Mouse (Mus musculus) thymus, postnatal 14 days (tissue): Measurements from ENCODE around the gene Fhl2.
"Not testable (repeated sequence)": the region's sequence is repeated elsewhere in the genome, so short reads cannot be mapped to it uniquely, and the experiment has no call there.

Experiments used
- DNase-seq: peaks from one replicate; pipeline ENCODE4 v3.0.0; 2021

Fhl2 gene

GRCm38 (mm10) chr1:43145388-43145787 is 51.4 kb downstream of the Fhl2 start:
- no peak for DNase-seq

DNA sequence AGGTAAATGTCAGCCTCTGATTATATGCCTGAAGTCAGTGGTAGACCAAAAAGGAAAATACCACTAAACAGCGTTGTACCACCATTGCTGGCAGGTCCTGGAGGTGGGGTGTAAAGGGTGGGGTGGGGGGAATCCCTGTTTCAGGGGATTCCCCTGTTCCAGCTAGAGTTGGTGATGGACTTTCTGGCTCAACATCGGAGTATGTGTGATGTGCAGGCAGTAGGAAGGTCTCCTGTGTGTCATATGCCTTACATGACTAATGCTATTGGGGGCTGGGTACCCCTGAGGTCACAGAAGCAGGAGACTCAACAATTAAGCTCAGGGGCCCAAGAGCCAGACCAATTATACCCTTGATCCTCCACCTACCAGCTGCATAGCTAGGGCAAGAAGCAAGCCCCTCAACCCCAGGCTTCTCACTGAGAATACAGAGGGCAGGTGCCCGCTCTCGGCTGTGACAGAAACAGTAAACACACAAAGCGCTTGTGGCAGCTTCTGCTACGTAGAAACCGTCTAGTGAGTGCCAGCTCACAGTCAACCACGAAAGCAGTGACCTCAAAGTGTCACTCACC is 52.4 kb downstream of the Fhl2 start:
- no peak for DNase-seq

DNA sequence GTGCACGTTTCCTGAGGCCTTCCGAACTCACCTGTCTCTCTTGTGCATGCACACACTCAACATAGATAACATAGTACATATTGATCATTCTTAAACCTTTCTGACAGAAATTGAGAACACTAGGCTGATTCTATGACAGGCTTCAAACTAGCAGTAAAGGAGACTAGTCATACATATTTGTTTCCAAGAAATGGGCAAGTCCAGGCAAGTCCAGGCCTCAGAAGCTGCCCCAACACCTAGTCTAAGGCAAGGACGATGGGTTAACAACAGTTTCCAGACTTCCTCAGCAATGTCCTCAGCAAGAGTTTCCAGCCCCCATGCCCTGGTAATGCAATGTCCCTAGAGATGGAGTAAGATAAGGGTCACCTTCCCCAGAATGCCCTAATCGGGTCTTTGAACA is 53.0 kb downstream of the Fhl2 start:
- DNase-seq = no peak

DNA sequence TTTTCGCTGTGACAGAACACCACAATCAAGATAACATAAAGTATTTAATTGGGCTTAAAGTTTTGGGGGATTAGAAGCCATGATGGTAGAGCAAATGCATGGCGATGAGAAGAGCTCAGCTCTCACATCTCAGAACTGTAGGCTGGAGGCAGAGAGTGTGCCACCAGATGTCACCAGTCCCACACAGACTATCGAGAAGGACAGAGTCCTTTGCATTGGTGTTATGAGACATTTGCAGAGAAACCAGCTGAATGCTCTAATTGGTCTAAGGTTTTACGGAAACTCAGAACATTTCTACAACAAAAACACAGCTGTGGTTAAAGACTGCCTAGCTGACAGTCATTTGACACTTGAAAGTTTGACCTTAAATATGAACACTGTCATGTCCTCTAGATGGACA is 53.5 kb downstream of the Fhl2 start:
- DNase-seq = peak; percentile 18

GRCm38 (mm10) chr1:43142849-43143248 is 53.9 kb downstream of the Fhl2 start:
- DNase-seq = no peak

GRCm38 (mm10) chr1:43141555-43141961 is 55.2 kb downstream of the Fhl2 start:
- no peak for DNase-seq

DNA sequence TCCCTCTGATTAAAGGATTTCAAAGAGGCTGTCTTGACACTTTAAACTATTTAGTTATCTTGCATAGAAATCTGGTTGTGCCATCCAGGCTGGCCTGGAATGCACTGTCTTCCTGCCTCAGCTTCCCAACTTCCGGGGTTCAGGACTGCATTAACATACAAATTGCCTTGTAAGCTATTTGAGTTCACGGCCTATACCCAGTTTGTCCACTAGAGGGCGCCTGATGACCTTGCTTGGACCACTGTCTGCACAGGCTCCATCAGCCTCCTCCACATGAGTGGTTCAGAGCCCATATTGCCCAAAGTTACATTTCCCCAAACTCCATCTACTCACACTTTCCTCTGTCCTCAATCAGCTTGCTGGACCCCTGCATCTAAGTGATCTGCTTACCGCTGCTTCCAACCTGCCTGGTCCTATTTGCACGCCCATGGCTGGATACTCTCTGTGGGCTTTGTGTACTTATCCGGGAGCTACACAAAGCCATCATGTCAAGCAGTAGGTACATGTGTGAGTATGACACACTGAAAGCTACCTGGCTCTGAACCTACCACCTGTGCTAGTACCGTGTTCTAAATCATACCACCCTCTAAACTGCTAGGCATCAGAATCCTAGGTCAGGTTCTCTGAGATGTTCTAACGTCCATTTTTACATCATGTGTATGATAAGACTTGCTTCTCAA is 57.1 kb downstream of the Fhl2 start:
- DNase-seq = peak; percentile 88

GRCm38 (mm10) chr1:43138268-43138812 is 58.4 kb downstream of the Fhl2 start:
- no peak for DNase-seq

DNA sequence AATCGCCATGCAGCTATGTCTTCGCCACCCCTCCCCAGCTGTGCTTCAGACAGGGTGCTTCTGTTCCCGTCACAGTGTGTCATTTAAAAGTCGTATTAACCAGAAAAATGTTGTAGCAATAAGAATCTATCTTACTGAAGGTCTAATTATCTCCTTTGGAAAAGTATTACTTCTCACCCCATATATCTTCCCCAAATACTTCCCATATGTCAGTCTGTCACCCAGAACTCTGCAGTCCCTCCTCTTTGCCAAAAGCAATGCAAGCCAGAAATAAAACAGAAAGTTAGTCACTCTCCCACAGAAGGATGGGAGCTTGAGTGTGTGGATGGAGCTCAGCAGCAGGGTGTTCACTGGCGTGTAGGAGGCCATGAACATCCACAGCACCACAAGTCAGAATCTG is 59.5 kb downstream of the Fhl2 start:
- no peak for DNase-seq

DNA sequence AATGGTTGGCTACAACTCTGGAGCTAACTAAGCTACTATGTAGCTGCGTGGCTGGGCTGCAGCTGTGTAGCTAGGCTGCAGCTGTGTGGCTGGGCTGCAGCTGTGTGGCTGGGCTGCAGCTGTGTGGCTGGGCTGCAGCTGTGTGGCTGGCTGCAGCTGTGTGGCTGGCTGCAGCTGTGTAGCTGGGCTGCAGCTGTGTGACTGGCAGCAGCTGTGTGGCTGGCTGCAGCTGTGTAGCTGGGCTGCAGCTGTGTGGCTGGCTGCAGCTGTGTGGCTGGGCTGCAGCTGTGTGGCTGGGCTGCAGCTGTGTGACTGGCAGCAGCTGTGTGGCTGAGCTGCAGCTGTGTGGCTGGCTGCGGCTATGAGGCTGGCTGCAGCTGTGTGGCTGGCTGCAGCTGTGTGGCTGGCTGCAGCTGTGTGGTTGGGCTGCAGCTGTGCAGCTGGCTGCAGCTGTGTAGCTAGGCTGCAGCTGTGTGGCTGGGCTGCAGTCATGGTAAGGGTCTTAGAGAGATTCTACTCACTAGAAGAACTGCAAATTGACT is 60.2 kb downstream of the Fhl2 start:
- DNase-seq = not testable (repeated sequence)

- DNase-seq = no peak
Measured at GRCm38 (mm10) chr1:43131591-43131990, 65.2 kb downstream of the Fhl2 start.

GRCm38 (mm10) chr1:43130219-43130981 is 66.4 kb downstream of the Fhl2 start:
- DNase-seq = no peak

DNA sequence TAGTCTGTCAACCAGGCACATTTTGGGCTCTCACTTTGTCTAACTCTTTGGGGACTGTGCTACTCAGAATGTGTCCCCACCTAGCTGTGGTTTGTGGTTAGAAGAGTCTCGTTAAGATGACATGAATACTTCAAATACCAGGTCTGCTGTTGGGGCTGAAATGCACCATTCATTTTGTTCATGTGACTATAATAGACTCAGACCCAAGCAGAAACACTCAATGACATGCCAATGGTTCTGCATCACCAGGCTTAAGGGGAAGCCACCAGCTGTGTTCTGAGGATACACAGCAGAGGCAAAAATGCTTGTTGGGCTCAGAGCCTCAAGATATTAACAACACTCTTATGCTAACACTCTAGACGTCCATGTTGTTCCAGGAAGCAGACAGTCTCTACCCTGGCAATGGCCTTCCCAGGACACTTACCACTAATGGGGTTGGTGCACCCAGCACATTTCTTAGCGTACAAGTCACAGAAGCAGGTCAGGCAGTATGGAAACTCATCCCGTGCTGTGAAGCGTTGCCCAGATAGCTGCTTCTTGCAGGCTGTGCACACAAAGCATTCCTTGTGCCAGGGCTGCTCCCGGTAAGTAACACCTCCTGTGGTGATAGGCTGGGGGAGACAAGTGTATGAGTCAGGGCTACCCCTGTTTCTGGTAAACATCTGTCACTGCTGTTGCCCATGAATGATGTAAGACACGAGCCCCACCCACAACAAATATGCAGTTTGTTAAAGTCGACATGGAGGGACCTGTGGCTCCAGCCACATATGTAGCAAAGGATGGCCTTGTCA is 68.8 kb downstream of the Fhl2 start:
- no peak for DNase-seq

GRCm38 (mm10) chr1:43127196-43127595 is 69.6 kb downstream of the Fhl2 start:
- DNase-seq = no peak

DNA sequence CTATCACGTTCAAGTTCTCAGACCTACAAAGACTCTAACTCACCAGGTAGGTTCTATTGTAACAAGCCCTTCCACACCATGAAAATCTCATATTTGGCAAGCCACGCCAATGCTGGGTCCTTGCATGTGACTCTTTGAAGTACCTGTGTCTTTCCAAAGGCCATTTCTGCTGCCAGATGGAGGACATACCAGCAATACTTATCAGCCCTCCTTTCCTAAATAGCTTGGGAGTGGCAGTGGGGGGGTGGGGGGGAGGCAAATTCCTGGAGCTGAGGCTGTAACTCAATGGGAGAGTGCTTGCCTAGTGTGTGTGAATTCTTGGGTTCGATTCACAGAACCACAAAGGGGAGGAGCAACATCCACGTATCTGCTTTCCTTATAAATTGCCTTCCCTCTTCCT is 72.1 kb downstream of the Fhl2 start:
- no peak for DNase-seq

DNA sequence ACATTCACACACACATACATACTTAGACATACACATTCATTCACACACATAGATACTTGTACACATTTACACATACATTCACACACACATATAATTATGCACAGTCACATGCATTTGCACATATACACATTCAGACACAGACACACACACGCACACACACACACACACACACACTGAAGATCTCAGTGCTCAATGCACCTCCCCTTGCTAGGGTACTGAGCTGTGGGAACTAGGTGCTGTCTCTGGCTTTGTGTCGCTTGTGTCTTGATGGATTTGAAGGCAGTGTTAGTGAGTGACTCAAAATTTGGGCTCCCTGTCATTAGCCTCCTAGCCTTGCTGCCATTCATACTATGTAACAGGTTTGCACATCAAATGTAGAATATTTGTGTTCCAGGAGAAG is 74.2 kb downstream of the Fhl2 start:
- DNase-seq = no peak

DNA sequence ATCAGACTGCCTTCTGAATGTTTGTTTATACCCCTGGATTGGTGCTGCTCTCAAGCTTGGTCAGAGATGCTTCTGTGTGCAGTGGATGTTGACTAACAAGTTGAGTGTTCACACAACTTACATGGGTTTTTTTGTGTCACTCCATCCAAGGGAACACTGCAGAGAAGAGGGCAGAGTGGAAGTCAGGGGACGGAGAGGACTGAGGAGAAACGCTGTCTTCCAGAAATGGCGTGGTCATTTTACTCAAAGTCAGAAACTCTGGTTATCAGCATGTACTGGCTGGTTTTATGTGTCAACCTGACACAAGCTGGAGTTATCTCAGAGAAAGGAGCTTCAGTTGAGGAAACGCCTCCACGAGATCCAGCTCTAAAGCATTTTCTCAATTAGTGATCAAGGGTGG is 75.8 kb downstream of the Fhl2 start:
- no peak for DNase-seq

- DNase-seq = no peak
Measured at GRCm38 (mm10) chr1:43117435-43117834, 79.3 kb downstream of the Fhl2 start.

DNA sequence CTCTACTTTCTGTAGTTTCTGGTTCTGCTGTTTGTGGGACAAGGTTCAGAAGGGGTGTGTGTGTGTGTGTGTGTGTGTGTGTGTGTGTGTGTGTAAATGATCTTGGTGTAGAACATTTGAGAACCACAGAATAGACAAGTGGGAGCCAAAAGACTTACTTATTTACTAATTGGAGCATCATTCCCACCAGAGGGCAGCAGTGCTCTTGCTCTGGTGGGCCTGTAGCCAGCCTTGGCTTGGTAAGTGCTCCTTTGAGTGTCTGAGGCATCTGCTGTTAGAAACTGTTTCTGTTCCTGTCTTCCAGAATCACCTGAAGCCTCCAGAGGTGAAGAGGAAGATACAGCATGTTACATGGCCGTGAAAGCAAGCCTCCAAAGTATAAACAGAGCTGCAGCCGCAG is 83.9 kb downstream of the Fhl2 start:
- DNase-seq = peak; percentile 61

DNA sequence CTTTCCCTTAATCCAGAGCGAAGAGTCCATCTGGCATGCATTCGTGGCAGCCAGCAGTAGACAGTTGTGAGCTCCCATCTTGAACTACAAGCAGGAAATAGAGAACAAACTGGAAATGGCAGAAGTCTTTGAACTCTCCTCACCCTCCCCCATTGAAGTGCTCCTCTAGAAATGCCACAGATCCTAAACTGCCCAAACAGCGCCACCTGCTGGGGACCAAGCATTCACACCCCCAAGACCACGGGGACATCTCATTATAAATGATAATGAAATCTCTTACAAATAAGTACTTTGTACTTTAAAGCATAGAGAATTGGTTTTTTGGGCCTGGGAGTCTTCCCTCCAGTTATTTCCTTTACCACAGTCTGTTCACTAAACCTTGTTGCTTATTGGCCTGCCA is 86.2 kb downstream of the Fhl2 start:
- peak; percentile 77 for DNase-seq

DNA sequence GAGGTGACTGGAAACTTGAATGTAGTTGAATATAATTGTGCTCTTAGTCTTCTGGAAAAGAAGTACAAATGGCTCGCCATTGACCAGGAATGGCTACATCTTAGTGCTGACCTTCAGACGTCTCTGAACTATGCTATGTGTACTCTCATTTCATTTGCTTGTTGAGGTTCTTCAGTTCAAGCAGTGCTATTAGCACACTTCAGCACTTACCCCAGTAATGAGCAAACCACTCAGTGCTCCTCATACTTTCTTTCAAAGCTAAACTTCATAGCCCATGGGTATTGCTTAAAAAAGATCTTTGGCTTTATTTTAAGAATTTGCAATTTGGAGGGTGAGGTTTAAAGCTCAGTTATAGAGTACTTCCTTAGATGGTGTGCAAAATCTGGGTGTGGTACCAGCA is 88.1 kb downstream of the Fhl2 start:
- no peak for DNase-seq

DNA sequence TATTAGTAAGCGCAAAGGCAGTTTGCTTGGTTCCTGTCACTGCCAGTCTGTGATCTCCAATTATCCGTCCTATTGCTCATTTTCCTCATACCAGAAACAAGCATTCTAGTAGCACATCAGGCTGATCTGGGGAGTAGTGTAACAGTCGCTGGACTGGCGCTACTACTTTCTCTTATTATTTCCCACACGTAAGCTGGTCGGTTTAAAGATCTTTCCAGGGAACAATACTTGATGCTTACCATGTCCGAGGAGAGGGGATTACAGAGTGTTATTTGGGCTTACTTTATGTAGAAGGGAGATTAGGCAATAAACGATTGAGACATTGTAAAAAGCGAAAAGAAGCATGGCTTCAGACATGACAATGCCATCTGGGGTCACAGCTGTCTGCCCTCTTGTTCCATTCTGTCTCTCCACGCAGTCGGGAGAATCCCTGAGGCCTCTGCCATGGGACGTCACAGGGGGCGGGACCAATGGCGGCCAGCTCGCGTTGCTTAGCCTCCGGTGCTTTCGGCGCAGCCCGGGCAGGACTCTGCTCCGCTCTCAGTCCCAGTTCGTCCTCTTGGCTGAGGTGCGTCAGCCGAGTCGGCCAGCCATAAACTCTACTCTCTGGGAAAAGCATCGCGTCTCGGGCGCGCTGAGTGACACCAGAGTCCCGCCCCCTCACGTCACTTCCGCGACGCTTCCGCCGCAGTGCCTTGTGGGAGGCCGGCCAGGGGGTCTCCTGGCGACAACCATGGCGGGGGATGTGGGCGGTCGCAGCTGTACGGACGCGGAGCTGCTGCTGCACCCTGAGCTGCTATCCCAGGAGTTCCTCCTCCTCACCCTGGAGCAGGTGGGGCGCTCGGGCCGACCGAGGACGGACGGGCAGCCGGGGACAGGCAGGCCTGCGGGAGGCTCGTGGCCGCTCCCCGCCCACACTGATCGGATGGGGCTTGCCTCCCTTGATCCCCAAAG is 98.5 kb downstream of the Fhl2 start, which contains the start of the genes Tgfbrap1 and AI597479:
Gene Tgfbrap1, minus strand, starts transcription at position 607 of the 954 bp plus-strand sequence.
Gene AI597479, plus strand, starts transcription at position 680 of the 954 bp plus-strand sequence.
- peak; percentile 95 for DNase-seq
